Mouse (Mus musculus): Measurements from ENCODE around the gene Zfp975. TPM values are rescaled to one million over a fixed set of nuclear protein-coding genes. Genes with fewer than 3 reads are reported as not detected.
A peak's percentile ranks its signal among the peaks of the same experiment; 100 is the strongest.
"Not testable (repeated sequence)": the region's sequence is repeated elsewhere in the genome, so short reads cannot be mapped to it uniquely, and the experiment has no call there.

Gene Zfp975
- total RNA-seq (2021) = 1 to 10 TPM; 3.5 to 4.7 TPM
- long read RNA-seq, experiment 1, partial matches to known transcripts = 0 of 5 reads
- long read RNA-seq, experiment 1, other reads (novel, unspliced or antisense) = 2 of 5 reads
- long read RNA-seq, experiment 2, partial matches to known transcripts = 0 of 2 reads
- long read RNA-seq, experiment 2, other reads (novel, unspliced or antisense) = 1 of 2 reads

GRCm38 (mm10) chr7:42692362-42693158, at the start of gene Zfp975:
Zfp975 (minus strand) TSS chr7:42692742.
- peak; percentile 64 to 73 for DNase-seq (ENCODE audit: low spot score in 2 of 2)

- no peak for DNase-seq (ENCODE audit: low spot score in 2 of 2)
These were observed 46.1 kb upstream of the Zfp975 start for GRCm38 (mm10) chr7:42738536-42739210.

- DNase-seq (ENCODE audit: low spot score in 2 of 2) = not testable (repeated sequence)
These were observed 34.4 kb upstream of the Zfp975 start, which contains the start of gene Gm17067 for GRCm38 (mm10) chr7:42726917-42727316. Gm17067 (minus strand) TSS chr7:42727017.

- not testable (repeated sequence) for DNase-seq (ENCODE audit: low spot score in 2 of 2)
These were observed 709 bp upstream of the Zfp975 start for GRCm38 (mm10) chr7:42693251-42693650.

- not testable (repeated sequence) for DNase-seq (ENCODE audit: low spot score in 2 of 2)
These were observed 12.5 kb downstream of the Zfp975 start for GRCm38 (mm10) chr7:42680081-42680480.

GRCm38 (mm10) chr7:42679646-42680045, 12.9 kb downstream of the Zfp975 start:
- DNase-seq (ENCODE audit: low spot score in 2 of 2) = not testable (repeated sequence)

GRCm38 (mm10) chr7:42660140-42660539, 32.4 kb downstream of the Zfp975 start:
- DNase-seq (ENCODE audit: low spot score in 2 of 2) = not testable (repeated sequence)

GRCm38 (mm10) chr7:42655211-42655610, 37.3 kb downstream of the Zfp975 start:
- not testable (repeated sequence) for DNase-seq (ENCODE audit: low spot score in 2 of 2)

GRCm38 (mm10) chr7:42643120-42643620, 49.4 kb downstream of the Zfp975 start:
- DNase-seq (ENCODE audit: low spot score in 2 of 2) = not testable (repeated sequence)

GRCm38 (mm10) chr7:42642152-42643115, 50.1 kb downstream of the Zfp975 start, which contains the start of gene Zfp976:
Zfp976 (minus strand) TSS chr7:42642588.
- peak; percentile 48 to 52 for DNase-seq (ENCODE audit: low spot score in 2 of 2)

- DNase-seq (ENCODE audit: low spot score in 2 of 2) = not testable (repeated sequence)
These were observed 61.5 kb downstream of the Zfp975 start for GRCm38 (mm10) chr7:42631031-42631430.

Other genes starting within 250 kb of the Zfp975 start
- not detected for gene 4933421I07Rik, start 244.6 kb downstream of the Zfp975 start, total RNA-seq (2021)
- 10 to 100 TPM; 11.3 to 11.8 TPM for gene Zfp141, start 187.0 kb downstream of the Zfp975 start, total RNA-seq (2021)
- not detected for gene Gm21028, start 114.2 kb downstream of the Zfp975 start, total RNA-seq (2021)
- gene Zfp977, start 100.2 kb downstream of the Zfp975 start, total RNA-seq (2021) = under 1 TPM; 0.63 to 0.77 TPM
- 1 to 10 TPM; 3.8 to 4.0 TPM for gene Zfp976, start 50.2 kb downstream of the Zfp975 start, total RNA-seq (2021)
- gene Gm17067, start 34.3 kb upstream of the Zfp975 start, total RNA-seq (2021) = under 1 TPM; 0.13 to 0.42 TPM
- gene Vmn2r62, start 100.8 kb upstream of the Zfp975 start, total RNA-seq (2021) = not detected
- gene Gm2381, start 174.5 kb upstream of the Zfp975 start, total RNA-seq (2021) = under 1 TPM in 1 of 2 experiments, not detected in 1; 0.10 TPM
- gene Vmn2r63, start 241.1 kb upstream of the Zfp975 start, total RNA-seq (2021) = not detected

Measured in adrenal gland, adult 18-20 months (tissue).